Mouse (Mus musculus): ENCODE results near the gene Brwd1. TPM values are rescaled to one million over a fixed set of nuclear protein-coding genes. Genes with fewer than 3 reads are reported as not detected.
"Not testable (repeated sequence)": the region's sequence is repeated elsewhere in the genome, so short reads cannot be mapped to it uniquely, and the experiment has no call there.

Gene Brwd1
- 44.6 and 57.6 TPM in 2 replicates for total RNA-seq (2014; fragmentation: Nextera tagmentation)
- total RNA-seq (2017): 37.2 and 41.7 TPM in 2 replicates

GRCm38 (mm10) chr16:96082301-96083178 lies at the start of gene Brwd1:
Brwd1 (minus strand) TSS chr16:96082526.
- ATAC-seq (replicated peaks; ENCODE audit: poor library complexity, severe bottlenecking): peak; percentile 57

GRCm38 (mm10) chr16:96128466-96128865 lies 46.1 kb upstream of the Brwd1 start:
- no peak for ATAC-seq (replicated peaks; ENCODE audit: poor library complexity, severe bottlenecking)

- peak; percentile 87 for ATAC-seq (replicated peaks; ENCODE audit: poor library complexity, severe bottlenecking)
Measured at GRCm38 (mm10) chr16:96127657-96128344, 45.5 kb upstream of the Brwd1 start, which contains the start of gene Hmgn1. Hmgn1 (minus strand) TSS chr16:96127729.

- ATAC-seq (replicated peaks; ENCODE audit: poor library complexity, severe bottlenecking): no peak
Measured at GRCm38 (mm10) chr16:96127288-96127656, 44.9 kb upstream of the Brwd1 start.

GRCm38 (mm10) chr16:96126684-96127171 lies 44.4 kb upstream of the Brwd1 start:
- no peak for ATAC-seq (replicated peaks; ENCODE audit: poor library complexity, severe bottlenecking)

GRCm38 (mm10) chr16:96120022-96120623 lies 37.8 kb upstream of the Brwd1 start:
- ATAC-seq (replicated peaks; ENCODE audit: poor library complexity, severe bottlenecking): no peak

- ATAC-seq (replicated peaks; ENCODE audit: poor library complexity, severe bottlenecking): no peak; the same call in 1 of the 2 replicates
Measured at GRCm38 (mm10) chr16:96114729-96115128, 32.4 kb upstream of the Brwd1 start.

- no peak for ATAC-seq (replicated peaks; ENCODE audit: poor library complexity, severe bottlenecking)
Measured at GRCm38 (mm10) chr16:96112769-96113168, 30.4 kb upstream of the Brwd1 start.

- ATAC-seq (replicated peaks; ENCODE audit: poor library complexity, severe bottlenecking): peak; percentile 61
Measured at GRCm38 (mm10) chr16:96110655-96111345, 28.5 kb upstream of the Brwd1 start.

GRCm38 (mm10) chr16:96109673-96110072 lies 27.3 kb upstream of the Brwd1 start:
- no peak for ATAC-seq (replicated peaks; ENCODE audit: poor library complexity, severe bottlenecking)

- ATAC-seq (replicated peaks; ENCODE audit: poor library complexity, severe bottlenecking): peak; percentile 71
Measured at GRCm38 (mm10) chr16:96103036-96103435, 20.7 kb upstream of the Brwd1 start.

- not testable (repeated sequence) for ATAC-seq (replicated peaks; ENCODE audit: poor library complexity, severe bottlenecking)
Measured at GRCm38 (mm10) chr16:96097811-96098210, 15.5 kb upstream of the Brwd1 start.

GRCm38 (mm10) chr16:96095966-96096365 lies 13.6 kb upstream of the Brwd1 start:
- ATAC-seq (replicated peaks; ENCODE audit: poor library complexity, severe bottlenecking): no peak

- ATAC-seq (replicated peaks; ENCODE audit: poor library complexity, severe bottlenecking): no peak
Measured at GRCm38 (mm10) chr16:96091515-96092504, 9.5 kb upstream of the Brwd1 start.

- no peak for ATAC-seq (replicated peaks; ENCODE audit: poor library complexity, severe bottlenecking)
Measured at GRCm38 (mm10) chr16:96088120-96088519, 5.8 kb upstream of the Brwd1 start.

GRCm38 (mm10) chr16:96087436-96087835 lies 5.1 kb upstream of the Brwd1 start:
- ATAC-seq (replicated peaks; ENCODE audit: poor library complexity, severe bottlenecking): no peak

GRCm38 (mm10) chr16:96087001-96087400 lies 4.7 kb upstream of the Brwd1 start:
- ATAC-seq (replicated peaks; ENCODE audit: poor library complexity, severe bottlenecking): peak; percentile 54

GRCm38 (mm10) chr16:96085597-96085996 lies 3.3 kb upstream of the Brwd1 start:
- no peak for ATAC-seq (replicated peaks; ENCODE audit: poor library complexity, severe bottlenecking)

GRCm38 (mm10) chr16:96083179-96083646 lies 887 bp upstream of the Brwd1 start:
- no peak for ATAC-seq (replicated peaks; ENCODE audit: poor library complexity, severe bottlenecking)

Measured in granulocyte monocyte progenitor cell, adult 5-6 weeks (primary cell).